Mouse (Mus musculus) CH12.LX (cell line): ENCODE measurements around the gene Golph3l.

Source experiments
- CHD2 ChIP-seq: IDR thresholded peaks from 2 replicates; pipeline ENCODE4 v1.6.1; 2011; ENCODE audit warnings: low read length, improper control_type of control experiment
- CTCF ChIP-seq, 2 experiments: IDR thresholded peaks in 1 of 2; conservative IDR thresholded peaks in 1 of 2; 2 replicates each; pipeline ENCODE4 v1.5.1; 2011 to 2012; ENCODE audit warnings: low read depth in 2 of 2, low read length in 2 of 2, improper control_type of control experiment in 1 of 2, inconsistent platforms in 1 of 2, mild to moderate bottlenecking in 1 of 2, moderate library complexity in 1 of 2
- HCFC1 ChIP-seq: IDR thresholded peaks from 2 replicates; pipeline ENCODE4 v1.6.1; 2012; ENCODE audit warnings: low read depth, mild to moderate bottlenecking, inconsistent platforms, low read length, improper control_type of control experiment
- JUND ChIP-seq: conservative IDR thresholded peaks from 2 replicates; pipeline ENCODE4 v1.6.1; 2011; ENCODE audit warnings: low read depth, low read length, improper control_type of control experiment
- MAX ChIP-seq: IDR thresholded peaks from 2 replicates; pipeline ENCODE4 v1.6.1; 2011; ENCODE audit warnings: low read length, improper control_type of control experiment
- NELFE ChIP-seq: IDR thresholded peaks from 2 replicates; pipeline ENCODE4 v1.6.1; 2011; ENCODE audit warnings: low read depth, low read length, improper control_type of control experiment
- PAX5 ChIP-seq: IDR thresholded peaks from 2 replicates; pipeline ENCODE4 v1.6.1; 2012; ENCODE audit warnings: low read length, inconsistent platforms, mixed read lengths
- RCOR1 ChIP-seq: conservative IDR thresholded peaks from 2 replicates; pipeline ENCODE4 v1.6.1; 2012; ENCODE audit warnings: low read depth, mild to moderate bottlenecking, inconsistent platforms, low read length, improper control_type of control experiment
- SIN3A ChIP-seq: IDR thresholded peaks from 2 replicates; pipeline ENCODE4 v1.6.1; 2012; ENCODE audit warnings: low read length, improper control_type of control experiment, inconsistent platforms
- SMC3 ChIP-seq: IDR thresholded peaks from 2 replicates; pipeline ENCODE4 v1.6.1; 2011; ENCODE audit warnings: low read depth, low read length, improper control_type of control experiment
- ZC3H11A ChIP-seq: IDR thresholded peaks from 2 replicates; pipeline ENCODE4 v1.6.1; 2012; ENCODE audit warnings: low read depth, mild to moderate bottlenecking, inconsistent platforms, low read length, improper control_type of control experiment

DNA sequence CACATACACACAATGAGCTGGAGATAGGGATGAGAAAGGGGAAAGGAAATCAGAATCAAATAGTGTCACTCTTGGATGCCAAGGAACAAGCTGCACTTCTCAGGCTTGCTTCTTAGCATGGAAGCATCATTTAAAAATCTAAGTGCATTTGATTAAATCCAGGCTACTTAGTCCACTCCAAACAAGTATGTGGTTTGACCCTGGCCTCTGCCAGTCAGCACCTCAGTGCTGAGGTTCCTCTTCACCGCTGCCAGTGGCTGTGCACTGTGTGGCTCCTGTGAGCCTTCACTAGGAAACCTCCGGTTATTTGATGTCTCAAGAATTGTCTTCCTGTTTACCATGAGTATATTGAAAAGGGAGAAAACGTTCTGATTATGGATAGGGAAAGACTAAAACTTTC lies 42.1 kb downstream of the Golph3l start:
- TF ChIP-seq CTCF (conservative IDR thresholded peaks at IDR 0.05 in 1 of 2, IDR thresholded peaks at IDR 0.05 in 1 of 2; ENCODE audit: low read depth in 2 of 2, low read length in 2 of 2) (no peak), MAX (no peak), ZC3H11A (no peak), HCFC1 (no peak), RCOR1 (no peak), PAX5 (no peak), JUND (no peak), SMC3 (no peak), SIN3A (no peak), NELFE (no peak), CHD2 (no peak)
